Mouse (Mus musculus) monocyte, adult 5-6 weeks (primary cell): Measurements from ENCODE around the gene Pim3. TPM values are rescaled to one million over a fixed set of nuclear protein-coding genes. Genes with fewer than 3 reads are reported as not detected.
A peak's percentile ranks its signal among the peaks of the same experiment; 100 is the strongest.

Source experiments
- ATAC-seq: fragments of 153-309, 156-312 bp; replicated peaks from 2 replicates; pipeline ENCODE4 v1.8.0; 2017; ENCODE audit warnings: mild to moderate bottlenecking; ENCODE audit not compliant: low TSS enrichment, insufficient number of reproducible peaks, severe bottlenecking, poor library complexity, low FRiP score
- total RNA-seq: library from RNA; stranded (forward); fragments of 200-1000, 200-491, 200-594 nt; gene quantifications from 3 replicates; pipeline ENCODE4 v1.2.3, GENCODE M21; 2017

Gene Pim3
- total RNA-seq, 1 experiment from 2014 or later, result 42.4 TPM

DNA sequence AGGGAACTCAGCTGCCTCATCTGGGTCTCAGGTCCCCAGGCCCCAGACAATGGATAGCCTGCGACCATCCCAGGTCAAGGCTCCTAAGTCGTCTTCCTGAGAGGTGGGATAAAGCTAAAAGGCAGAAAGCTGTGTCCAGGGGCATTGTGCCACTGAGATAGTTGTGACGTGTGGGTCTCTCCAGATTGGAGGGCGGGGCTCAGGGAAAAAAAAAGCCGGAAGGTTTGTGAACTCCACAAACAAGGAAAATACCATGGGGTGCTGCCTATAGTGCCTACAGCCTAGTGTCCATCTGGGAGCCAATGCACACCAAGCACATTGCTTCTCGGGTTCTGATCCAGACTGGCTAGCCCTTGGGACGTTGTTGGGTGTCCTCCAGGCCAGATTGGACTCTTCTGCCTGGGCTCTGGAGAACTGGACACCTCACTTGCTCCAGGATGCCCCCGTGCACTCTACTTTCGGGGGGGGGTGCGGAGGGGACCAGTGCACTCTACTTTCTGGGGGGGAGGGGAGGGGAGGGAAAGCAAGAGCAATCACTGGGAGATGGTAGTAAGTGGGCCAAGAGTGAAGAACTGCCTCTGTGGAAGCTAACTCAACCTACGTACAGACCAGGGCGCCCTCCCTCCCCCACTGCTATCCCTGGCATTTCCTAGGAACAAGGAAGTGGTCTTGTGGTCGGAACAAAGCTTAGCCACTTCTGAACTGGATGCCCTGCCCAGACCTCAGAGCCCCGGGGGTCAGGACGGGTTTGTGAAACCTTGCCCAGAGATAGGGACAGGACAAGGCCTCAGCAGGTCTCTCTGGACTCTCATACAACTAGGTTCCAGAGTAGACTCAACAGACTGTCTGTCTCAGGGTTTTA is 6.8 kb upstream of the Pim3 start:
- no peak for ATAC-seq

DNA sequence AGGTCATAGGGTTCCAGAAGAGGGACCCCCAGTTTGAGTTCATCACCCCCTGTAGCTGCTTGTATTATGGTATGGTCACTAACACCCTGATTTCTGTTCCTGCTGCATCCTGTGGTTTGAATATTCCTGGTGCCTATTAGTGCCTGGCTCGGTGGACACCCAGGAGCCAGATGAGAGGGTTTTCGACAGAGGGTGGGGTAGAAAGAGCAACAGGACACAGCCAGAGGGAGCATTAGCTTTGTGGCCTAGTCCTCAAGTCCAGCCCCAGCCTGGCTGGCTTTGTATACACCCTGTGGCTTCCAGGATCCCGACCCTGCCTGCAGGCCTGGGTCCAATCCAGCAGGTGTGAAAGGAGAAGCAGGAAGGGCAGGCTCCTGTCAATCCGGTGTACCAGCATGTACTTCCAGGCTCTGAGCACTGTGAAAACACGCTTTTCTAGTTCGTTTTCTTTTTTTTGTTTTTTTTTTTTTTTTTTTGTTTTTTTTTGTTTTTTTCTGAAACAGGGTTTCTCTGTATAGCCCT is 6.0 kb upstream of the Pim3 start:
- no peak for ATAC-seq

DNA sequence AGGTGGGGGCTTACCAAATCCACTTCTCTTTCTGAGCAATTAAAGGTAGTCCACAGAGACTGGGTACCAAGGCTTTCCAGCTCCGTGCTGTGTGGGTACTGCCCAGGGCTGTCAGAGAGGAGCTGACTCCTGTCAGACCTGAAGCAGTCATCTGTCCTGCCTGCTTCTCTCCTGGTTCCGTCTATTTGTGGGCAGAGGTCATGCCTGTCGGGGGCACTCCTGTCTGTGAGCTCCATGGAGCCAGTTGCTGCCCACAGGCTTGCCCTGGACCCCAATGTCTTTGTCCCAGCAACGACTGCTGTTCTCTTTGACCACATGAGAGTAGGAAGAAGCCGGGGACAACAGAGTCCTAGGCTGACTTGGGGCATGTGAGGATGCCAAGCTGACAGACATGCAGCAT is 5.4 kb upstream of the Pim3 start:
- no peak for ATAC-seq

DNA sequence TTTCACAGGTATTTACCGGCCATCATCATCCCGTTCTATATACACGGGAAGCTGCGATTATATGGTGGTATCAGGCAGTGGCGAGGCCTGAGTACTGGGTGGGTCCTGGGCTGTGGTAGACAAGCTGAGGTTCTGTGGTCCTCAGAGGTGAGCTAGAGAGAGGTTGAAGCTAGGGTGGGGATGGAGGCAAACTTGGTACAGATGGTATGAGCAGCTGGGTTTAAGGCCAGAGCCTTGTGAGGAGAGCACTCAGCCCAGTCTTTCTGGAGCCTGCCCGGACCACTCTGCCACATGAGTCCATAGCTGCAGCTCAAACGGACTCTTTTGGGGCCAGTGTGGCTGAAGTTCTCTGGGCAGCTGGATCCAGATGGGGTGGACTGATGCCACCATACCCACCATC is 4.6 kb upstream of the Pim3 start:
- ATAC-seq, result no peak

DNA sequence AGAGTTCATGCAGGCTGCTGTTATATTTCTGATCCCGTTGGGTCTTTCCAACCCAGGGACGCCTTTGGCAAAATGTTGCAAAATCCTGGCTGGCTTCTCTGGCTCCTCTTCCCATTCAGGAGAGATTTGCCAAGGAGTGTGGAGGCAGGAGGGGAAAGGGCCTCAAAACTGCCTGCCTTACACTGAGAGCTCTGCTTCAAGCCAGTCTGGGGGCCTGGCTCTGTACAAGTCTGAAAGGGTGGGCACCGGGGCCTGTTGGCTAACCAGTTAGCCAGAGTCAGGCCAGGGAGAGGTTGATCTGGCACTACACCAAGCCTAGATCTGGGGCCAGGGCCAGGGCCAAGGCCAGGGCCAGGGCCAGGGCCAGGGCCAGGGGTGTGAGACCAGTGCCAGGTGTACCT is 3.8 kb upstream of the Pim3 start:
- ATAC-seq, result no peak

DNA sequence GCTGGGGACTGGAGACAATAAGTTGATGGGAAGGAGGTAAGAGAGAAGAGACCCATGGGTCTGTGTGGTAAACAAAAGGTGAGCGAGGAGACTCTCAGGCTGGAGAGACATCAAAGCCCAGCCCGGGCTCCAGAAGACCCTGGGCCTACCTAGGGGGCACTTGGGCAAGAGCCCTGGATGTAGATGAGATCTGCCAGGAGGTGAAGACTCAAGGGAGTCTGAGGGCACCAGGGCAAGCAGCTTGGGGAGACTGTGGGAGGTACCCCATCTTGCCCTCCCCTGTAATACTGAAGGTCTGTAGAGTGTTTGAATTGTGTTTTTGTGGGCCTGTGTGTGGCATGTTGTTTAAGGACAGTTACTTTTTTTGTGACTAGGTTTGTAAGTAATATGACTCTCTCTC is 3.3 kb upstream of the Pim3 start:
- ATAC-seq, result no peak

DNA sequence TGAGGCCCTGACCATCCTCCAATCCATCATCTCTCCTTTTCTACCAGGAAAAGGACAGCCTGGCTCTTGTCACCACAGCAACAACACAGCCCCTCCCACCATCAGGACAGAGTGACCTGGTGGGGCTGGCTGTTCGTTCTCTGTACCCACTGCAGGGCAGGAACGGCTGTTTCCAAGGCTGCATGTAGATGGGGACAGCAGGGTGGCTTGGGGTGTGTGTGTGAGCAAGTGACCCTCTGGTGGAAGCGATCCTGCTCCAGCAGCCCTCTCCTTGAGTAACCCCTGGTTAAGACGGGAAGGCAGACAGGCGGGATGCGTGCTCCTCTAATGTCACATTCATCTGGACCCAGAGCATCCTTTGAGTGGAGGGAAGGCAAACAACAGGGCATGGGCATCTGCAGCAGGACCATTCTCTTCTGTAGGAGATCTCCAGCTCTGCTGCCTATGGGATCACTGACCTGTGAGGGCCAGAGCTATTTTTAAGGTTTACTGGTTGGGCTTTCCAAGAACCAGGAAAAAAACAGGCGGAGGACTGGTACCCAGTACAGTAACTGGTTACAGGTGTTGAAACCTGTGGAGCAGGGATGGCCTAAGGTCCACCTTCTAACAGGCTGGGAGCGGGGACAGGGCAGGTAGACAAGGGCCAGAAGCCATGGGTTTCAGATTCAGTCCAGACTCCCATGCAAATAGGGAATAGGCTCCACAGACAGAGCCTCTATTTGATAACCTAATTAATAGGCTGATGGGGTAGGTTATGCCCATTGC is 2.6 kb upstream of the Pim3 start:
- no peak for ATAC-seq

DNA sequence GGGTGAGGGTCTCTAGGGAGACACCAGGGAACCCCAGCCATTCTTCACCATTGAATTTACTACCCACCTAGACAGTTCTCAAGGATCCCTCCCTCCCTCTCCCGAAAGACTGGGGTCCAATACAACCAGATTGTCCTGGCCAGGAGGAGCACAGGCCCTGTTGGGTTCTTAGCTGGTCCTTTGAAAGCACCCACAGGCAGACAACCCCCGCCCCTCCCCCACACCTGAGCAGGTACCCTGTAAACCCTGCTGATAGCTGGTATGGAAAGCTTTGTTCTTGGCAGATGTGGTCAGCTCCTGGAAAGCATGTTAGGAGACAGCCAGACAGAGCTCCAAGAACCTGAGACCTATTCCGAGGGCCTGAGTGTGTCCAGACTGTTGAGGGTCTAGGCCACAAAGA is 1.2 kb upstream of the Pim3 start:
- ATAC-seq, result no peak

DNA sequence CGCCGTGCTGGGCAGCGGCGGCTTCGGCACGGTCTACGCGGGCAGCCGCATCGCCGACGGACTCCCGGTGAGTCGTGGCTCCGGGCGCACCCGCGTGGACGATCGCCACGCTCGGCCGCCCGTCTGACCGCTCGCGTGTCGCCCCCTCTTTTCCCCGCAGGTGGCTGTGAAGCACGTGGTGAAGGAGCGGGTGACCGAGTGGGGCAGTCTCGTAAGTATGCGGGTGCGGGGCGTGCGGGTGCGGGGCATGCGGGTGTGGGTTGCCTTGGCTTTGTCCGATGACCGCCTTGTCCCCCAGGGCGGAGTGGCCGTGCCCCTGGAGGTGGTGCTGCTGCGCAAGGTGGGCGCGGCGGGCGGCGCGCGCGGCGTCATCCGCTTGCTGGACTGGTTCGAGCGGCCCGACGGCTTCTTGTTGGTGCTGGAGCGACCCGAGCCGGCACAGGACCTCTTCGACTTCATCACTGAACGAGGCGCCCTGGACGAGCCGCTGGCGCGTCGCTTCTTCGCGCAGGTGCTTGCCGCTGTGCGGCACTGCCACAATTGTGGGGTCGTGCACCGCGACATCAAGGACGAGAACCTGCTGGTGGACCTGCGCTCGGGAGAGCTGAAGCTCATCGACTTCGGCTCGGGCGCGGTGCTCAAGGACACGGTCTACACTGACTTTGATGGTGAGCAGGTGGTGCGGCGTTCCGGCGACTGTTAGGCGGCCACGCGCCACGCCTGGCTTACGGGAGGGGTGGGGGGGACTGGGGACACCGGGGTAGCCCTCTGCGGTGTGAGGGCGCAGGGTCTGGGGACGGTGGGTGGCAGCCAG is 1.1 kb downstream of the Pim3 start:
- no peak for ATAC-seq

DNA sequence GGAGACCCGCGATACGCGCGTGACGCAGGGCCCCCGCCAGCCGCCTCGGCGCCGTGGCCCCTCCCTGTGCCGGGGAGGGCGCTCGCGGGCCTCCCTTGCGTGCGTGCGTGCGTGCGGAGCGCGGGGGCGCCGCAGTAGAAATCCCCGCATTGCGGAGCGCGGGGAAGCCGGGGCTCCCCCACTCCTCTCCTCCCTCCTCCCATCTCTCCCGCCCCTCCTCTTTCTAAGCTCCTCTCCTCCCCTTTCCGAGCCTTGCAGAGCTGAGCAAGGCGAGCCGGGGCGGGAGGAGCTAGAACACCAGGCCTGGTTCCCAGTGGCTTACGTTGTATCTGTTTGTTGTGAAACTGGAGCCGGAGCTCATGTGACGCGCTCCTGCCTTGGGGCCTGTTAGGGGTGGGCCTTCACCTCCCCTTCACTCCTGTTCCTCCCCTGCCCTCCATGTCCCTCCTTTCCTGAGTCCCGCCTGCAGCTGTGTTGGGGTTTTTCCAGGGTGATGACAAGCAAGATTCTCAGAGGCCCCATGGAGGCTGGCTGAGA is 1.8 kb downstream of the Pim3 start:
- peak; percentile 53 for ATAC-seq

DNA sequence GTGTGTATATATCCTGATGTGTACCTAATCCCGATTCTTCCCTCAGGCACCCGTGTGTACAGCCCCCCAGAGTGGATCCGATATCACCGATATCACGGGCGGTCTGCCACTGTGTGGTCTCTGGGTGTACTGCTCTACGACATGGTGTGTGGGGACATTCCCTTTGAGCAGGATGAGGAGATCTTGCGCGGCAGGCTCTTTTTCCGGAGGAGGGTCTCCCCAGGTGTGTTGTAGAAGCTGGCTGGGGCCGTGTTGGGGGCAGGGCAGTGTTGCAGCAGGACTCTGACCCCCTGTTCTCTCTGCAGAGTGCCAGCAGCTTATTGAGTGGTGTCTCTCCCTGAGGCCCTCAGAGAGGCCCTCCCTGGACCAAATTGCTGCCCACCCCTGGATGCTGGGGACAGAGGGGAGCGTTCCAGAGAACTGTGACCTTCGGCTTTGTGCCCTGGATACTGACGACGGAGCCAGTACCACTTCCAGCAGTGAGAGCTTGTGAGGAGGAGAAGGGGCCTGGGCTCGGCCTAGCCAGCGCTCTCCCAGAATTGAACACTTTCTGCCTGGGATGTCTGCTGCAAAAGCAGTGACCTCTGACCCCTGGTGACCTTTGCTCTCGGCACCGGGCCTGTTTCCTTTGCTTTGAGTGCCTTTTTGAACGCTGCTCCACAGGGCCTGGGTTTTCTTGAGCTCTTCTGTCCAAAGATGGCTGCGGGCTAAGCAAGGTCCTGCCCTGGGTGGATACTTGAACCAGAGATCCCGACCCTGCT is 2.5 kb downstream of the Pim3 start:
- no peak for ATAC-seq

DNA sequence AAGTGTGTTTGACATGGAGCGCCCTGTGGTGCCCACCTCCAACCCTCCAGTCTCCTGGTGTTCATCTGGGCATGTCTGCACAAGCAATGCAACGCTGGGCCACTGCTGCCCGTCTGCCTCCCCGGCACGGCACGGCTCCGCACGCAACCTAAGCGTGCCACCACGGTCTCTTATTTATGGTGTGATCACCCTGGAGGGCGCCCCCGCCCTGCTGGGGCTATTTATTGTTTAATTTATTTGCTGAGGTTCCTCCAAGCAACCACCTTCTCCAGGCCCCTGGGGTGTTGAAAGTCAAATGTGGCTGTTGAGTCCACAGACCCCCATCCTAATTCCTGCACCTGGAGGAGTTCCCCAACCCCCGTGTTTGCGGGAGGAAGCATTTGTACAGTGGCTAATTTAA is 3.1 kb downstream of the Pim3 start:
- no peak for ATAC-seq

DNA sequence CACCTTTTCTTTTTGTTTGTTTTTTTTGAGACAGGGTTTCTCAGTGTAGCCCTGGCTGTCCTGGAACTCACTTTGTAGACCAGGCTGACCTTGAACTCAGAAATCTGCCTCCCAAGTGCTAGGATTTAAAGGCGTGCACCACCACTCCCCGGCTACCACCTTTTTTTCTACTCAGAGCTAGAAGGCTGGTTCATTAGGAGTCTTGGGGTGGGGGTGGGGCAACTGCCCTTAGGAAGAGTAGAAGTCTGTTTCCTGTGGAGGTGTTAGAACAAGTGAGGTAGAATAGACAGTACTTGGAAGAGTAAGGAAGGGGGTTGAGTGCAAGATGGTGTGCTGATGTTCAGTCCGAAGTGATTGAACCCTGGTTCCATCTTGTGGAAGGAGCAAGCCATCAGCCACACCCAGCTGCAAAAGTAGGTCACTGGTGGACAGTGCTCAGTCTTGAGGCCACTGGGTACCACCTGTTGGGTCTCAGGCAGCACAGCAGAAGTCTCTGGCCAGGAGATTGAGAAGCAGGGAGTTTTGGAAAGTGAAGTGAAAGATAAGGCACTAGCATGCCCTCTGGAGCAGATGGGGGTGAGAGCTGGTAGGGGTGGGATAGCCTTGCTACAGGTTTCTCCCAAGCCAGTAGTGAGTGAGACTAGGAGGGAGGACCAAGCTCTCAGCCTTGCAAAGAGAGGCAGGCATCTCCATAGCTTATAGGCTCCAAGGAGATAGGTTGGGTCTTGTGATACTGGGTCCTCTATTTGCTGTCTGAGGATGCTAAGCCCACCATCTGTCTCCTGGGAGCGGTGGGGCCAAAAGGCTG is 4.1 kb downstream of the Pim3 start:
- ATAC-seq, result no peak

DNA sequence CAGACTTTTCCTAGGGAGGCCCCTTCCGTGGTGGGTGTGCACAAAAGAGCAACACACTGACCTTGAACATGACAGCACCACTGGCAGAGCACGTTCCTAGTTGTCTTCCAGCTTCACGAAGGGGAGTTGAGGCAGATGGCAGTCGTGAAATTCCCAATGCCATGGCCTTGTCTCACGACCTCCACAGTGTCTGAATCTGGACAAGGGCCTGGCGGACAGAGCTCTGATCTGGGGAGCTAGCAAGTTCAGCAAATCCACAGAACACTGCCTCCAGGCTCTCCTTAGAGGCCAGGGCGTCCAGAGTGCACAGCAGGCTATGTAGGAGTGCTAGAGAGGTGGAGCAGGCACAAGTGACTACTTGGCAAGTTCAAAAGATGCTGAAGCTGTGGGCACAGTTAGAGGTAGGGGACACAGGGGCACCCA is 5.0 kb downstream of the Pim3 start:
- ATAC-seq, result no peak

DNA sequence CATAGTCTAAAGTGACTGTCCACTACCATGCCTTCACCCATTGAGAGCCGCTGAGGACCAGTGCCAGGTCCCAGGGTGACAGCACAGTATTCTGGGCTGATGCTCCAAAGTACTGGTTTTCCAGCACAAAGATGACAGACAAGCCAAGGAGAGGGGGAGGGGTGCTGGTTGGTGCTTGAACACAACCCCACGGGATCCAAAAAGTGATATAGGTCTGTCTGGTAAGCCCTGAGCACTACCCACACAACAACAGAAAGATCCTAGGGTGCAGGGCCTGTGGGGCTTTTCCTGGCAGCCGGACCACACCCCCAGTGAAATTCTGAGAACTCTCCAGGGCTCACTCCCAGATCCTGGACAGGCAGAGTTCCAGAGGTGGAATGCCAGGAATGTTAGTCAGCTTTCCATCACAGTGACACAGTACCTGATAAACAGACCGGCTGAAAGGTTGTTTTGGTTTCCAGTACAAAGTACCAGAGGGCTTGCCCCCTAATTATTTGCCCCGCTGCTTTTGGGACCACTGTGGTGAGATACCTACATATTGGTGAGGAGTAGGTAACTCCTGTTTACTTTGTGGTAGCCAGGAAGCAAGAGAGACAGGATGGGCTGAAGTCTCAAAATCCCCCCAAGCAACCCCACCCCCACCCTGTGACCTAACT is 5.5 kb downstream of the Pim3 start:
- ATAC-seq, result no peak

DNA sequence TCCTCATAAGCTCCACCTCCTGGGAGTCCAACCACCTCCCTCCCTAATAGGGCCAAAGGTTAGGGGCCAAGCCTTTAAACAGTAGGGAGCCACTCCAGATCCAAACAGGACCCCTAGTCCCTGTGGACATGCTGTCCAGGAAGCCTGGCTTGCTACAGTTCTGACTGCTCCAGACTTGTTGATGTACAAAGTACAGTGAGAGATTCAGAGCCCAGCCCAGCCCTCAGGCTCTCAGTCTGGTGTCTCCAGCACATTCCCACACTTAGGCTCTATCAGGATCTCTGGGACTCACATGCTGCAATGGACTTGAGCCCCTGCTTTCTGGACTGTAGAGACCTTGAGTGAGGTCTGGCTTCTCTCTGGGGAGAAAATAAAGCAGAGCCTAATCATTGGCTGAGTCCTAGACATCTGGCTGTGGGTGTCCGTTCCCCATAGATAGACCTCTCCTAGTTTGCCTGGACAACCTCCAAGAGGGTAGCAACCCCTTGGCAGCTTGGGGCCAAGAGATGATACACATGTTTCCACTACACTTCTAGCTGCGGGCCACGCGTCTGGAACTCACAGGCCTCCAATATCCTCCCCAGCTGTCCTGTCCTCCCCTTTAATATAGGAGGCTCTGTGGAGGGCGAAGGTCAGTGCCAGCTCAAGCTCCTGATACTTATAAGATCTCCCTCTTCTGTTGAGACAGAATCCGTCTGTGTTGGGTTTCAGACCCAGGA is 6.2 kb downstream of the Pim3 start:
- ATAC-seq, result no peak
